Mouse (Mus musculus) brain, embryonic 14.5 days (tissue): ENCODE measurements around the gene Garem2. TPM values are rescaled to one million over a fixed set of nuclear protein-coding genes. Genes with fewer than 3 reads are reported as not detected.

Experiments used
- DNase-seq: peaks from one replicate; pipeline ENCODE4 v3.0.0-alpha.2; 2011; ENCODE audit warnings: low read depth
- CTCF ChIP-seq: fragments of 200-500 bp; IDR thresholded peaks from 2 replicates; pipeline ENCODE4 v1.5.1; 2012; ENCODE audit warnings: inconsistent platforms, mild to moderate bottlenecking, moderate library complexity, borderline replicate concordance; ENCODE audit not compliant: insufficient read depth, insufficient read length; ENCODE audit errors: extremely low read depth
- POLR2A ChIP-seq: fragments of 200-500 bp; IDR thresholded peaks from 2 replicates; pipeline ENCODE4 v1.6.1; 2012; ENCODE audit warnings: mild to moderate bottlenecking, inconsistent platforms, borderline replicate concordance; ENCODE audit not compliant: poor library complexity, insufficient read depth, insufficient read length, severe bottlenecking; ENCODE audit errors: extremely low read depth
- polyA plus RNA-seq: library from polyadenylated mRNA; depleted of rRNA; stranded (reverse); fragments of >200 nt; gene quantifications from 2 replicates; pipeline ENCODE4 v1.2.3, GENCODE M21; 2012; rRNA removed

Gene Garem2
- polyA plus RNA-seq, 1 experiment: 33.4 TPM

- DNase-seq: no peak
- TF ChIP-seq CTCF (no peak), POLR2A (no peak)
Observed at GRCm38 (mm10) chr5:30155821-30156629, 51.1 kb downstream of the Garem2 start.

GRCm38 (mm10) chr5:30159601-30160000, 54.6 kb downstream of the Garem2 start:
- TF ChIP-seq POLR2A (no peak), CTCF (no peak)
- no peak for DNase-seq

- TF ChIP-seq POLR2A: no peak
- TF ChIP-seq CTCF: no peak
Observed at GRCm38 (mm10) chr5:30161836-30162235, 56.9 kb downstream of the Garem2 start.

GRCm38 (mm10) chr5:30162339-30162738, 57.4 kb downstream of the Garem2 start:
- TF ChIP-seq POLR2A (no peak), CTCF (no peak)
- no peak for DNase-seq

More at GRCm38 (mm10) chr5:30161836-30162235, 56.9 kb downstream of the Garem2 start:
- no peak for DNase-seq

- DNase-seq: no peak
- TF ChIP-seq CTCF (no peak), POLR2A (no peak)
Observed at GRCm38 (mm10) chr5:30165234-30165946, 60.4 kb downstream of the Garem2 start.

Other genes with a start within 250 kb of the Garem2 start
- not detected in 2 replicates for gene Il6, start 92.0 kb upstream of the Garem2 start, polyA plus RNA-seq
- gene Tyms, start 31.5 kb upstream of the Garem2 start, polyA plus RNA-seq: 43.0 and 72.7 TPM in 2 replicates
- gene 3110082J24Rik, start 925 bp downstream of the Garem2 start, polyA plus RNA-seq: 2.9 and 4.3 TPM in 2 replicates
- 58.8 and 67.3 TPM in 2 replicates for gene Hadha, start 50.0 kb downstream of the Garem2 start, polyA plus RNA-seq
- gene Hadhb, start 50.1 kb downstream of the Garem2 start, polyA plus RNA-seq: 37.6 and 47.5 TPM in 2 replicates
- gene Adgrf3, start 100.6 kb downstream of the Garem2 start, polyA plus RNA-seq: 0.03 TPM in 1 of 2 replicates, not detected in the other
- 46.1 and 57.4 TPM in 2 replicates for gene Selenoi, start 127.4 kb downstream of the Garem2 start, polyA plus RNA-seq
- 2.7 and 4.0 TPM in 2 replicates for gene Drc1, start 176.2 kb downstream of the Garem2 start, polyA plus RNA-seq